Mouse (Mus musculus): ENCODE data around the gene Psmd14. TPM values are rescaled to one million over a fixed set of nuclear protein-coding genes. Genes with fewer than 3 reads are reported as not detected.

Gene Psmd14
- polyA plus RNA-seq, 1 experiment from 2014 or later = 153 TPM

DNA sequence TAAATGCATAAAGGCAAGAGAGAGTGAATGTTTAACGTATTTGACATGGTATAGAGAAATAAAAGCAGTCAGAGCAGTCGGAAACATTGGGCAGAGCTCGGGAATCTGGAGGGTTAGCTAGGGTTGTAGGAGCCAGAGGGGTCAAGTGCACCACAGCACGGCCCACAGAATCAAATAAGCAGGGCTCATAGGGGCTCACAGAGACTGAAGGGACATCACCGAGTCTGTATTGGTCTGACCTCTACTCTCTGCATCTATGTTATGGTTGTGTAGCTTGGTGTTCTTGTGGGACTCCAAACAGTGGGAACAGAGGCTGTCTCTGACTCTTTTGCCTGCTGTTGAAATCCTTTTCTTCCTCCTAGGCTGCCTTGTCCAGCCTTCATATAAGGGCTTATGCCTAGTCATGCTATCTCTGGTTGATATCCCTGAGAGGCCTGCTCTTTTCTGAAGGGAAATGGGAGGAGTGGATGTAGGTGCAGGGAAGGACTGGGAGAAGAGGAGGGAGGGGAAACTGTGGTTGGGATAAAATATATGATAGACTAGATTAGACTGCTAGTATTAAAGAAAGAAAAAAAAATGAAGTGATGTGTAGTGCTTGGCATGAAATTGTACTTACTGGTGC is 47.9 kb downstream of the Psmd14 start:
- in situ Hi-C loops (cut with MboI; ENCODE audit: low pct_unique_long_range_greater_than_20kb) = no loop called here
- no peaks in the 10 kb centered on the region for H3K27me3 ChIP-seq
- DNase-seq (ENCODE audit: low read depth, low spot score) = no peak
- ChIA-PET POLR2A (no interaction called here), CTCF (interaction anchor here (0.7 to 2.0 kb wide), 3 partner anchors 10 to 34 kb away, joined by 3 to 4 read pairs (median 4); no protein-coding TSS in a partner anchor)
- no peak for ATAC-seq
- TF ChIP-seq CTCF (IDR thresholded peaks at IDR 0.05) = no peak

DNA sequence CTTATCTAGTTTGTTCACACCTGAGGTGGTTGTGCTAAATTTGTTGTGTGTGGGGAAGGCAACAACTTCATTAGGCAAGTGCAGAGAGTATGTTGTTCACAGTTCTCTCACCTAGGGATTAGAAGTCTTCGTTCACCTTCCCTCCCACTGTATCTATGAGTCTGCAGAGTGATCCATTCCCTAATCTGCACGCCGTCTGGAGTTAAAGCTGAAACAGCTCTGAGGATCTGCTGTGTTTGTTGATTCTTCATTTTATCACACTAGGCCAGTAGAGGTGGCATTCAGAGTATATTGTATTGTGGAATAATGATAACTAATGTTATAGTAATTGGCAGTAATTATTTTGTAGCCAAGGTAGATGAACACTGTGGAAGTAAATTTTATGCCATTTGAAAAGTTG is 48.5 kb downstream of the Psmd14 start:
- DNase-seq (ENCODE audit: low read depth, low spot score) (no peak), ATAC-seq (no peak)
- H3K27me3 ChIP-seq = no peaks in the 10 kb centered on the region
- in situ Hi-C loops (cut with MboI; ENCODE audit: low pct_unique_long_range_greater_than_20kb) = no loop called here
- CTCF ChIA-PET = interaction anchor here (0.8 kb wide), 1 partner anchor 125 kb away, joined by 3 read pairs; no protein-coding TSS in a partner anchor
- TF ChIP-seq CTCF (IDR thresholded peaks at IDR 0.05) = no peak
- POLR2A ChIA-PET = no interaction called here

DNA sequence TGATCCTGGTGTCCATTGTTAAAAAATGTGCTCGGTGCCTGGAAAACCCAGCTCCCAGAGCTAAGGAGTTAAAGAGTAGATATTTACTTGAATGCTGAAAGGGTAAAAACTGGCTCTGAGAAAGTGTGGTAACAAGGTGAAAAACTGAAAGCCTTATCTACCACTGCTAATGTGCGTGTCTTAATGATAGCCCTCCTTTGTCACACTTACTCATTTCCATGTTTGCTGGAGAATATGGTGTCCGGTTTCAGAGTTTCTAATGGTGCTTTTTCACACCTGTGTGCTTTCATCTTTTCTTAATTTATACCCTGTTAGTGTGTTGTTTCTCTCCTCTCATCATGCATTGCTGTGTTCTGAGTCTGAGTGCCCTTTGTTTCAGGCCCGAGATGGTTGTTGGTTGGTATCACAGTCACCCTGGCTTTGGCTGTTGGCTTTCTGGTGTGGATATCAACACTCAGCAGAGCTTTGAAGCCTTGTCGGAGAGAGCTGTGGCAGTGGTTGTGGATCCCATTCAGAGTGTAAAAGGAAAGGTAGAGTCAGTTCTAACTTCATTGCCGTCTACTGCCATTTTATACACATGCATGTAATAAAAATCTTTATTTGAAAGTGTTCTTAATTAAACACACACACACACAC is 53.1 kb downstream of the Psmd14 start:
- CTCF ChIA-PET = interaction anchor here (1.0 to 2.1 kb wide), 2 partner anchors 14 to 23 kb away, joined by 3 to 4 read pairs; no protein-coding TSS in a partner anchor
- no peak for DNase-seq (ENCODE audit: low read depth, low spot score)
- no peaks in the 10 kb centered on the region for H3K27me3 ChIP-seq
- in situ Hi-C loops (cut with MboI; ENCODE audit: low pct_unique_long_range_greater_than_20kb) = no loop called here
- no peak for TF ChIP-seq CTCF (IDR thresholded peaks at IDR 0.05)
- no peak for ATAC-seq
- POLR2A ChIA-PET = no interaction called here

DNA sequence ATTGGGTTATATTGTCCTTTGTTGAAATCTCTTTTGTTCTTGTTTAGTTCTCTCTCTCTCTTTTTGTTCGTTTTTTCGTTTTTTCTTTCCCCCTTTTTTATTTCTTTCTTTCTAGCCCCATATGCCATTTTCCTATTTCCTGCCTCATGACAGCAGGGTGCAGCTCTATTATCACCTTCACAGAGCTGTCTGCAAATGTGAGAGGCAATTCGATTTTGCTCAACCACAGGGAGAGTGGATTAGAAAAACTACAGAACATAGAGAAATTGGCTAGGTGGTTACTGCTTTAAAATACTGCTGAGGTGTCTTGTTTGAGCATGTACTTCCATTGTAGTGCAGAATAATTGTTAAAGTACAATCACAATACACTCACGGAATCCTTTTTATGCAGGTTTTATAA is 54.0 kb downstream of the Psmd14 start:
- CTCF ChIA-PET = no interaction called here
- in situ Hi-C loops (cut with MboI; ENCODE audit: low pct_unique_long_range_greater_than_20kb) = no loop called here
- ATAC-seq = no peak

DNA sequence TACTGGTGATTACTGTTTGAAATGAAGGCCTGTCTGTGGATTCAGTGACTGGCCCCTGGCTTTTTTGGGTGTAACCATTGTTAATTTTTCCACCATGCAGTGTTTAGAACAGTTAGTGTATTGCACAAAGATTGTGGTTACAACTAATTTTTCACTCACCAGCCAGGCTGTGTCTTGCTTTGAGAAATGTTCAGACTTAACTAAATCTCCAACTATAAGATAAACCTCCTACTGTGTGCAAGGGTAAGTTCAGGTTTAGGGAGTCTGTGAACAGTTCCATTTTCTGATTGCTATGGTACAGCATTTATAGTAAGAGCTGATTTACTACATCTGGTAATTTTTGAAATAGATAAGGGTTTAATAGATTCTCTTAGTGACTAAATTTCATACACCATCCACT is 69.3 kb downstream of the Psmd14 start:
- no peak for TF ChIP-seq CTCF (IDR thresholded peaks at IDR 0.05)
- CTCF ChIA-PET = no interaction called here

More for the DNA sequence above, 54.0 kb downstream of the Psmd14 start:
- H3K27me3 ChIP-seq = no peaks in the 10 kb centered on the region
- POLR2A ChIA-PET = no interaction called here
- no peak for TF ChIP-seq CTCF (IDR thresholded peaks at IDR 0.05)
- no peak for DNase-seq (ENCODE audit: low read depth, low spot score)

DNA sequence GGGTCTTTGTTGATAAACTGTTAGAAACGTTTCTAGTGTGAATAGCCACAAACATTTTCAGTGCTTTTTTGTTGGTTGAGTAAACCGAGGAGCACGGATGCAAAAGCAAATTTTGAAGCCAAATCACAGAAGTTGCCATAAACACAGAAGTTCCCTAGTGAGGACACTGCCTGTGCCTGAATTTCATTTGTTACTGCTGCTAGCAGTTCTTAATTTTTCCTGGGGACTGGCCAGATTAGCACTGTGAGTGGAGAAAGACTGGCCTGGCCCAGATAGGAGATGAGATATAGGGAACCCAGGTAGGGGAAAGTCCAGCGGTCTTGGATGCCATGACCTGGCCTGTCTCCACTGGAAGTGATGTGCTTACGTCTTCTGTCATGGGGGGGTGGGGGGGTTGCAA is 83.5 kb downstream of the Psmd14 start:
- no peak for DNase-seq (ENCODE audit: low read depth, low spot score)
- ChIA-PET POLR2A (no interaction called here), CTCF (no interaction called here)
- no peaks in the 10 kb centered on the region for H3K27me3 ChIP-seq
- ATAC-seq = no peak
- TF ChIP-seq CTCF (IDR thresholded peaks at IDR 0.05) = no peak
- in situ Hi-C loops (cut with MboI; ENCODE audit: low pct_unique_long_range_greater_than_20kb) = no loop called here

More for the DNA sequence above, 69.3 kb downstream of the Psmd14 start:
- no peak for ATAC-seq
- in situ Hi-C loops (cut with MboI; ENCODE audit: low pct_unique_long_range_greater_than_20kb) = no loop called here
- no peaks in the 10 kb centered on the region for H3K27me3 ChIP-seq
- POLR2A ChIA-PET = no interaction called here
- DNase-seq (ENCODE audit: low read depth, low spot score) = no peak

DNA sequence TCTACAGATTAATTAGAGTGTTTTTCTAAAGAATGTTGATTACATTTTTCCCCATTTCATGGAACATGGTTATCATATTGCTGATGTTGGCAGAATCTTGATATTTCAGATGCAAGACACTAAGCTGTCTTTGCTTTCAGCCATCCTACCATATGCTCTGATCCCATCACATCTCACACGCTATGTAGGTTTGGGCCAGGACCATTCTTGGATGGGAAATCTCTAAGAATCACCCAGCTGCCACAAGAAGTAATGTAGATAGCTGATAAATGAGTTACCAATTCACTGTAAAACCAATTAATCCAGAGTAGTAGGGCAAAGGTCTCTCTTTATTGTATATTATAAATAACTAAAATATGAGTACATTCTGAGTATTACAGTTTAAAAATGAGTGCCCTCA is 86.6 kb downstream of the Psmd14 start:
- in situ Hi-C loops (cut with MboI; ENCODE audit: low pct_unique_long_range_greater_than_20kb) = no loop called here
- ATAC-seq (no peak), DNase-seq (ENCODE audit: low read depth, low spot score) (no peak)
- CTCF ChIA-PET = no interaction called here
- no peaks in the 10 kb centered on the region for H3K27me3 ChIP-seq
- no peak for TF ChIP-seq CTCF (IDR thresholded peaks at IDR 0.05)
- POLR2A ChIA-PET = no interaction called here

DNA sequence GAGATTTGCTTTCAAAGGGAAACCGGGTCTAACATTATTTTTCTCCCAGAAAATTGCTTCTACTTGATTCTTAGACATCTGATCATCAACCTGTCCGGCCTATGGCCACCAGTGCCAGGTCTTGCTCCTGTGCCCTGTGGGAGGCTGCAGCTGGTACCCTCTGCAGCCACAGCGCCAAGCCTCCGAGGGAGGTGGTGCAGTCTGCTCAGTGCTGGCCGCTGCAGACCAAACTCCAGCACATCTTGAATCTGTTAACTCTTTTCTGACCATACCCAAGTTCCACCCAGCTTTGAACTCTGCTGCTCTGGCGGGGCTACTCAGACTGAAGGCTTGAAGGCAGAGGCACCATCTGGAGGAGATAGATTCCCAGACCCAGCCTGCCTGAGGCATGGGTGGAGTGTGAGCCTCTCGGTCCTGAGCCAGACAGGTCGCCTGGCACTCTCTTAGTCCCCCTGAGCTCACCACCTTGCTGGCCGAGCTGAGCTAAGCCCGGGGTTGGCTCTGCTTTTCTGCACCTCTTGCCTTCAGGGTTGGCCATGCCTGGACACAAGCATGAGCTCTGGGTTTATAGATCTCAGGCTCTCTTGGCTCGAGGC is 91.3 kb downstream of the Psmd14 start, which contains the start of gene Tbr1:
Tbr1 (plus strand) TSS at position 275 of the 596 bp plus-strand sequence.
- in situ Hi-C loops (cut with MboI; ENCODE audit: low pct_unique_long_range_greater_than_20kb) = no loop called here
- TF ChIP-seq CTCF (IDR thresholded peaks at IDR 0.05) = no peak
- ChIA-PET POLR2A (interaction anchor here (0.7 kb wide), 1 partner anchor 77 kb away, joined by 4 read pairs; no protein-coding TSS in a partner anchor), CTCF (no interaction called here)
- no peak for ATAC-seq
- H3K27me3 ChIP-seq = no peaks in the 10 kb centered on the region
- DNase-seq (ENCODE audit: low read depth, low spot score) = no peak

DNA sequence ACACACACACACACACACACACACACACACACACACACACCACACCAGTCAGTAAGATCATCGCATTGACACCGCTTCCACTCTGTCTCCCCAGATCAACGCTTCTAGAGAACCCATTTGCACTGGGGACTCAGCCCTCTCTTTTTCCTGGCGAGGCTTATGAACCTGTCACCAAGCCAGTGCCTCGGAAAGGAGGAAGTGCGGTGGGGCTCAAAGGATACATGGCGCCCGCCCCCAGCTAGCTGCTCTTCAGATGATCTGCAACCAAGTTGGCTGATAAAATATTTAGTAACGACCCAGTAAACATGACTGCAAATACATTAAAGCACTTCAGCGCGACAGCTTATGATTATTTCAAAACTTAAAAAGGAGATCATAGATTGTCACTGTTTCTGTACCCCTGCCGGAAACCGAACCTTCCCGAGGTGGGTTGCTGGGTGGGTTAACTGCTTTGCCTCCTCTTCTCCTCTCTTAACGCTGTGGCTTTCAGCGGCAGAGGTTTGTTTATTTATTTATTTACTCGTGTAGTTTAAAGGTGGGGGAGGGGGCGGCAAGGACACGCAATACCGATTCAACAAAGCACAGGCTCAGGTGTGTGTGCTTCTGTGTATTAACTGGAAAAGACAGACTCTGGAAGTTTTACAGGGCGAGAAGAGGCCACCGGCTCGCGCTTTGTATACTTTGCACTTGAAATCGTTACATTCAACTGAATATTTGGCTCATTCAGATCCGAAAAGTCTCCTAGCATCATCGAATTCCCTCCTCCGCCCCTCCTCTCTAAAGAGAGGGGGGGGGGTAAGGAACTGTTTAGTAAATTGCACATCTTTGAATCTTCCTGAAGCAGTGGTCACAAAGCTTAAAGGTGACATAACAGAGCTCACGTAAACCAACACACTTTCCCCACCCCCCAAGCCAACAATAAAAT is 92.2 kb downstream of the Psmd14 start:
- in situ Hi-C loops (cut with MboI; ENCODE audit: low pct_unique_long_range_greater_than_20kb) = no loop called here
- CTCF ChIA-PET = no interaction called here
- POLR2A ChIA-PET = interaction anchor here (0.7 kb wide), 1 partner anchor 78 kb away, joined by 4 read pairs; no protein-coding TSS in a partner anchor
- H3K27me3 ChIP-seq = no peaks in the 10 kb centered on the region
- no peak for TF ChIP-seq CTCF (IDR thresholded peaks at IDR 0.05)
- ATAC-seq = no peak
- no peak for DNase-seq (ENCODE audit: low read depth, low spot score)

DNA sequence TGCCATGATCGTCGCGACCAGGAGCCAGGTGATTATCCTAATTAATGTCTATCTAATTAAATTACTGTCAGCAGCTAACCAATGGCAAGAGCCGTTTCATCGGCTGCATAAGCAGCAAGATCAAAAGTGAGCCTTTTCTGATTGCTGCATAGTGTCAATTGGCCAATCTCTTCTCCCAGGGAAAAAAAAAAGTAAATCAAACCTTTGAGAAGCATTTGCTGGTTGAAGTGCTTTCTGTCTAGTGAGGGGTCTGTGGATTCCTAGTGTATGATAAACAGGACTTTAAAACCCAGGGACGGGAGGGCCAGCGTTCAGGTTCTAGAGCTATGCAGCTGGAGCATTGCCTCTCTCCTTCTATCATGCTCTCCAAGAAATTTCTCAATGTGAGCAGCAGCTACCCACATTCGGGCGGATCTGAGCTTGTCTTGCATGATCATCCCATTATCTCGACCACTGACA is 92.9 kb downstream of the Psmd14 start:
- ChIA-PET POLR2A (interaction anchor here (0.7 kb wide), 1 partner anchor 80 kb away, joined by 3 read pairs; no protein-coding TSS in a partner anchor), CTCF (no interaction called here)
- in situ Hi-C loops (cut with MboI; ENCODE audit: low pct_unique_long_range_greater_than_20kb) = no loop called here
- H3K27me3 ChIP-seq = no peaks in the 10 kb centered on the region
- ATAC-seq = peak; percentile 14
- no peak for TF ChIP-seq CTCF (IDR thresholded peaks at IDR 0.05)
- no peak for DNase-seq (ENCODE audit: low read depth, low spot score)

Measured in Patski (cell line).